Mouse (Mus musculus) kidney, postnatal 25 days (tissue): ENCODE measurements at regions not wholly inside any gene's neighbourhood (a gene's known extent, or its start where the extent isn't known, plus 50 kb on each side); places are given as distances from the start of the nearest gene placed in this dataset.

ENCODE experiments used
- DNase-seq, 2 experiments: peaks; one replicate each; pipeline ENCODE4 v3.0.0; 2021; ENCODE audit warnings: mixed read lengths in 2 of 2

DNA sequence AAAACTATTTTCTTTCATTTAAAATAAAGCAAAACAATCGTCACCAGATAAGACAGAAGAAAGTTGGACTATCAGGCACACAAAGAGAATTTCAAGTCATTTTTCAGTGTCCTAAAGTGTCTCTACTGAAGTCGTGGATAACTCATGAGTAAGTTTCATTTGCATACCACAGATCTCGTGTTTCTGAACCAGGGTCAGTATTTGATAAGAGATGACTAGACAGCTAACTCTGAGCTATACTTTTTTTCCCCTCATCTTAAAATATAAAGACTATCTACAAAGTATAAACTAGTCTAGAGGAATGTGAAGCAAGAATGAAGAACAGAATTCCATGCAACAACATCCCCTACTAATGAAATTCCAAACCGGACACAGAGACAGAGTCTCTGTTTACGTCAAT lies 60.9 kb upstream of the Paip1 start:
- DNase-seq: no peak

DNA sequence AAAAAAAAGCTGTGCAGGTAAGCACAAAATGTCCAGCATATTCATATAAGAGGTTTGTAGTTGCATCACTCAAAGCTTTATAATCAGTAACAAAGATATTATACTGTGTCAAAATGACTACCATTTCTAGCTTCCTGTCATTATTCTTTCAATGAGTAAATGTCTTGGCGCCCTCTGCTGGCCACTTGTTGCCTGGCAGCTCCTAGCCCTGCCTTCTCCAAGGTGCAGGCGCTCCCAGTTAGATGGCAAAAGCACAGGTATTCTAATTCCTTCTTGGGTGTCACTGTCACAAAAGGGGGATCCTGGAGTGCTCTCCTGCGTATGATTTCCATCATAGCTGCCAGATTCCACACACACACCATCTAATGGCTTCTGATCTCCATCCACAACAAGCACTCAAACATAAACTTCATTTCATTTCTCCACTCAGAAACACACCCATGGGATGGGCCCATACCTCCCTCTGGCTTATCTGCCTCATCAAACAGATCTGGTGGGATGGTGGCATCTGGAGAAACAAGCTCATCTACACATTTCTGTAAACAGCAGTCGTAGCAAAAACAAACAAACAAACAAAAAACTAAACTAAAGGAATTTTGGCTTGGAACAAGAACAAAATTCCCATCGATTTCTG lies 49.9 kb upstream of the Paip1 start:
- peak; percentile 81 to 91 for DNase-seq
